Mouse (Mus musculus) urinary bladder, postnatal 10 days (tissue): ENCODE measurements around the gene Atad3a.
A peak's percentile ranks its signal among the peaks of the same experiment; 100 is the strongest.

ENCODE experiments used
- DNase-seq: peaks from one replicate; pipeline ENCODE4 v3.0.0; 2022; ENCODE audit warnings: low spot score

The Atad3a gene

DNA sequence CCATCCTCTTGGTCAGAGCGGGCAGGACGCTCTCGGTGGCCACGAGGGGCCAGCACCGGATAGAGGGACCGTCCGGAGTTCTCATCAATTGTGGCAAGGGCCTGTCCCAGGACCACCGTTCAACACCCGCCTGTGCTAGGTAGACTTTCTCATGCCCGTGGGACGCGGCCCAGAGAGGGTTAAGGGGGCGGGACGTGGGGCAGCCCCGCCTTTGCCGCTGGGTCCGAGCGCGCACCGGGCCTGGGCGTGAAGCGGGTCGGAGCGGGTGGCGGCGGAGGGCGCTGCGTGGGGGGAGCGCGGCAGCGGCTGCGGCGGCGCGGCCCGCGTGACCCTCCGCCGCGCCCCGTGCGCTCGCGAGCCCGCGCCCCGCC lies 66.8 kb downstream of the Atad3a start, which contains the start of gene Fndc10:
TSS of gene Fndc10 (plus strand) at position 232 of the 371 bp plus-strand sequence.
- peak; percentile 17 for DNase-seq

- no peak for DNase-seq
Observed at GRCm38 (mm10) chr4:155692421-155692820, 68.5 kb downstream of the Atad3a start.
